Mouse (Mus musculus): ENCODE measurements around the gene Olfr1269.

The Olfr1269 gene

DNA sequence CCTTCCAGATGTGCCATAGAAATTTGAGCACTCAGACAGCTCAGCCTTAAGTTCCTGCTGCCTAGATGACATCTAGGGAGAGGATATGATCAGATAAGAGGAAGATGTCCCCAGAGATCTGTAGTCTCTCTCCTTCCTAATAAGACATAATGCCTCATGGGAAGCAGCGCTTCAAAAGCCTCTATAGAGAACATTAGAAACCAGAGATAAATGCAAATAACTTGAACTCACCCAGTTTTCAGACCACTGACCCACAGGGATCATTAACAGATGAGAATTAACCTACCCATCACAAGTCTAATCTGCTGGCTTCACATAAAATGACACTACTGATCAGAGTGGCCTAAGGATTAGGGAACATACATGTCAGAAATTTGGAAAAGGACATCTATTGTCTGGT lies at the start of gene Olfr1269:
Gene Olfr1269 (minus strand): TSS at position 101 of the 400 bp plus-strand sequence.
- DNase-seq (ENCODE audit: low spot score in 2 of 2): no peak

DNA sequence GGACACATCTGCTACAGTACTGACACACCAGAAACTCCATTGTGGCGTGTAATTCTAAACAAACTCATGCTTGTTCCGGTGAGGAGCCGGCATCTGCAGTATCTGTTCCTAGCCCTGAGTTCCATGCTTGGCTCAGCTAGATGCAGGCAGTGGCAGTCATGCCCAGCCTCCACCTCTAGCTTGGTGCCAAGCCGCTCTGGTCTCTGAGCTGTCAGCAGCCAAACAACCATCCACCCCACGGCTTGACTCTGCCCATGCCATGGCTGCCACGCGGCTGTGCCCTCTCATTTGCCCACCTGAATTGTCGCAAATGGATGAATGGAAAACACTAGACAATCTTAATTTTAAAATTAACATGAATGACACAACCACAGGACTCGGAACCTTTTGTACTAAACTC lies 32.7 kb upstream of the Olfr1269 start:
- no peak for DNase-seq (ENCODE audit: low spot score in 2 of 2)

DNA sequence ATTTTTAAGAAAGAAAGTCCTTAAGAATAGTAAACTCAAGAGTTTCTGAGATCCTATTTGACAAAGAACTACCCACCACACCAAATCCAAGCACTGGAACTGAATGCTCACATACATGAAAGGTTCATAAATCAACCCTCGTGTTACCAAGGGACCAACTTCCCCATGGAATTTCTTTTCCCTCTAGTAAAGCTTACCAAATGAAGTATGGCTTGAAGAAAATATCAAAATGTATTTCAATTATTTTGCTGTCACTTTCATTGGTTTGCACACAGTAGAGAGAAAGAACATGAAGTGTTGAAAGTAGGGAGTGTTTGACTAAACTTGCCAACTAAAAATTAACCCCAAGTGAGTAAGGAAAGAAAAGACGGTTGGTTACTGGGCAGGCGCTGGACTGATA lies 31.8 kb upstream of the Olfr1269 start, which contains the start of gene Olfr1270:
Gene Olfr1270 (minus strand): TSS at position 101 of the 400 bp plus-strand sequence.
- DNase-seq (ENCODE audit: low spot score in 2 of 2): no peak

DNA sequence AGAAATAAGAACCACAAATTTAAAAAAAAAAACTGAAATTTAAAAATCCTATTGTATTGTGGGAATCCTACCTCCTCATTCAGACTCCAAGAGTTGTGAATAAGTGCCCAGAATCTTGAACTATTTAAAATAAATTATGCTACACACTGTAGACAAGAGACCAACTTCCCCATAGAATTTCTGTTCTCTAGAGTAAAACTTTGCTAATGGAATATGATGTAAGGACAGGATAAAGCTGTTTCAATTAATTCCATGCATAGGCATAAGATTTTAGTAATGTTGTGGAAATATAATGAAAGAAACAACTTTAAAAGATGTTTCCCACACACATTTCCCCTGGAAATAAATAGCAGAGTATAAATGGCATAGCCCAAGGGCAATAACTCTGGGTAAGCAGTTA lies 21.0 kb upstream of the Olfr1269 start, which contains the start of gene Olfr32:
Gene Olfr32 (minus strand): TSS at position 101 of the 400 bp plus-strand sequence.
- DNase-seq (ENCODE audit: low spot score in 2 of 2): no peak

DNA sequence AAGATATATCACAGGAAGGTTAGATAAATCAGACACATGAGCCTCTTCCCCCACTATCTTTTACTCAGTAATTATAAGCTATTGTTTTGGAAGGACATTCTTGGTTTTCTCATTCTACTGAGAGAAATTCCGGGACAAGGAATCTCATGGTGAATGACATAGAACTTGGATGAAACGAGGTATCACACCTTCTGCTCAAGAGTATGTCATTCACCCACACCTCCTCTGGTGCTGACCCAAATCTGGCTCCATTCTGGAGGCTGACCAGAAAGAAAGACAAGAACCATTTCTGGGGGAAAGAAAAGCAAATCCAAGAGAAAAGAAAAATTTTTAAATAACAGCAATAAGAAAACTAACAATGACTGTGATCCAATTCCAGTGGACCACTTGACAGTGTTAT lies 51.1 kb downstream of the Olfr1269 start:
- no peak for DNase-seq (ENCODE audit: low spot score in 2 of 2)

Data from urinary bladder, adult 18-20 months (tissue).